Mouse (Mus musculus): ENCODE results near the gene Mmp25. TPM values are rescaled to one million over a fixed set of nuclear protein-coding genes. Genes with fewer than 3 reads are reported as not detected.

The Mmp25 gene
- total and polyA plus RNA-seq, 2 experiments from 2014 or later = 0.66 to 1.0 TPM

DNA sequence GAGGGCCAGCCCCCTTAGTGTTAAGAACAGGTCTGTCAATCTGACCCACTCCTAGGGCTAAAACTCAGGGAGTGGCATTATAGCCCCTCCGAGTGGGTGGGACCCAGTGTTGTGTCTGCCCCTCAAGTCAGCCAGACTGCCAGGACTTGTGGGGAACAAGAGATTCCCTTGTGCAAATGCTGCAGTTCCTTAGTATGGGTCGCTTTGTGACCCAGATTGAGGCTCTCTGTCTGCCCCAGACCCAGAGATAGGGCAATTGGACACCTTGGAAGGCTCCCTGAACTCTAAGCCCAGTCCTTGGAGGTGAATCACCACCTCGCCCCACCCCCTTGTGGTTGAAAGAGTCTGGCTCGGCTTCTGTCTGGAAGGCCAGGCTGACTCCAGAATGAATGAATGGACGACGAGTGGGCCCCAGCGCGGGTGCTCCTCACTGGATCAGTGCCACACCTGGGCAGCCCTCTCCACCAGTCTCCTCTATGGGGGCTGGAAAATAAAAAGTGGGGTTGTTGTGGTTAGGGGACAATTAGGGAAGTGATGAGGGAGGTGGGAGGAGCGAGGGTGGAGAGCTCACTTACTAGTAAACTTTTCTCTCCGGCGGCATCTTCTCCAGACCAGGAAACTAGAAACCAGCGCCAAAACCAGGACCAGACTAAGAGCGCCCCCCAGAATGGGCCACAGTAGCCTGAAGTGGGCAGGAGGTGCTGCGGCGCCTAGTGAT lies 30.6 kb upstream of the Mmp25 start:
- Histone ChIP-seq H3K9me3 (ENCODE audit: low read length) (no peaks in the 10 kb centered on the region), H3K4me2 (ENCODE audit: low read depth, low read length, poor library complexity, severe bottlenecking) (peak overlapping the region; percentile 96), H3K4me3 (ENCODE audit: low read depth, low read length) (peak overlapping the region; percentile 43; the same call in 1 of the 2 replicates), H3K27me3 (ENCODE audit: insufficient read depth, low read length) (peaks cover 20% of the 10 kb centered on the region), H3K9ac (replicated peaks; ENCODE audit: low read length, poor library complexity, severe bottlenecking) (no peak overlapping the region; the same call in 1 of the 2 replicates), H3K36me3 (ENCODE audit: insufficient read depth, low read length) (no peaks in the 10 kb centered on the region), H3K27ac (ENCODE audit: low read depth, low read length) (no peak overlapping the region), H3K4me1 (ENCODE audit: insufficient read depth, low read length) (peaks cover 19% of the 10 kb centered on the region)
- 20% methylated on average over 15 of the region's 15 CpGs for WGBS
- peak; percentile 27; the same call in 1 of the 2 replicates for TF ChIP-seq CTCF (IDR thresholded peaks at IDR 0.05)
- ATAC-seq (ENCODE audit: low FRiP score) = no peak
- DNase-seq (ENCODE audit: low spot score) = no peak

DNA sequence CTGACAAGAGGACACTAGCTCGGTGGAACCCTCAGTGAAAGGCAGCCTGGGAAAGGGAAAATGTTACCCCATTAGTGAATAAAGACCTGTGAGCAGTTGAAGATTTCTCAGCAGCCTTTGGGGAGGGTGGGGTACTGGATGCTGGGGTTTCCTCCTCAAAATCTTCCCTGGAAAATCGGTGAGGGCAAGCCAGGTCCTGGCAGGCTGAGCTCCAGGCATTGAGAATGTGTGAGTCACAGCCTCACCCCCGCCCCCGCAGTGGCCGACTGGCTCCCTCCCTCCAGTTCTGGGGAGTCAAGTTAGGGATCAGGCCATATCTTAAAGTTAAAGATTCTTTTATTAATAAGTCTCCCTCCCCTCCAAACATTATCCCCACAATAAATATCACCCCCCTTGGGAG lies 30.1 kb upstream of the Mmp25 start:
- Histone ChIP-seq H3K36me3 (ENCODE audit: insufficient read depth, low read length) (no peaks in the 10 kb centered on the region), H3K4me2 (ENCODE audit: low read depth, low read length, poor library complexity, severe bottlenecking) (peak overlapping the region; percentile 79; the same call in 1 of the 2 replicates), H3K4me1 (ENCODE audit: insufficient read depth, low read length) (peaks cover 19% of the 10 kb centered on the region), H3K27ac (ENCODE audit: low read depth, low read length) (no peak overlapping the region), H3K9me3 (ENCODE audit: low read length) (no peaks in the 10 kb centered on the region), H3K4me3 (ENCODE audit: low read depth, low read length) (peak overlapping the region; percentile 59; the same call in 1 of the 2 replicates), H3K27me3 (ENCODE audit: insufficient read depth, low read length) (peaks cover 14% of the 10 kb centered on the region), H3K9ac (replicated peaks; ENCODE audit: low read length, poor library complexity, severe bottlenecking) (no peak overlapping the region)
- no peak for DNase-seq (ENCODE audit: low spot score)
- ATAC-seq (ENCODE audit: low FRiP score) = no peak
- WGBS = 55% methylated on average over 5 of the region's 5 CpGs
- no peak for TF ChIP-seq CTCF (IDR thresholded peaks at IDR 0.05)

DNA sequence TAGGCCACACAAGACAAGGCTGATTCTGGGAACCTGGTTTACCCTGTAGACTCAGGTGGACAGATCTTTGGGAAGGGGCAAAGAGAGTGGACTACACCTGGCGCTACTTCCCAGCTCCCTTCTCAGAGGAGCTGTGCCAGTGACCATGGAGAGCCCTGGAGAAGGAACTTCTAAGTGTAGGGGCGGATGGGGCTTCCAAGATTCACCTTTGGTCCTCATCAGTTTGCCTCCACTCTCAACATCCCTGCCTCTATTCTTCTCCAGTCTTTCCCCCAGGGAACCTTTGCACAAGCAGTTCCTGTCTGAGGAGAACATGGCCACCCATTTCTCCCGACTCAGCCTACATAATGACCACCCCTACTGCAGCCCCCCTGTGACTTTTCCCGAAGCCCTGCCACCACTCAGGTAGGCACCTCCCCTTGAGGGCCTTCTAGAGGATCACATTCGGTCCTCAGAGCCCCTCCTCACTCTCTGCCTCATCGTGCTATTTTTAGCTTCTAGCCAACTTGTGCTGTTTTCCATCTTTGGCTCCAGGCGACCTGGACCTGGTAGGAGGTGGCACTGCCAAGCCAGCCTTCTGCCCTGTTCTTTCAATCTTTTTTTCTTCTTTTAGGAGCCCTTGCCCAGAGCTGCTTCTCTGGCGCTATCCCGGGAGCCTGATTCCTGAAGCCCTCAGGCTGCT lies 29.3 kb upstream of the Mmp25 start:
- Histone ChIP-seq H3K4me3 (ENCODE audit: low read depth, low read length) (peak overlapping the region; percentile 59), H3K4me2 (ENCODE audit: low read depth, low read length, poor library complexity, severe bottlenecking) (peak overlapping the region; percentile 79), H3K36me3 (ENCODE audit: insufficient read depth, low read length) (peaks cover 4% of the 10 kb centered on the region), H3K9me3 (ENCODE audit: low read length) (no peaks in the 10 kb centered on the region), H3K9ac (replicated peaks; ENCODE audit: low read length, poor library complexity, severe bottlenecking) (peak overlapping the region; percentile 69), H3K27me3 (ENCODE audit: insufficient read depth, low read length) (peaks cover 7% of the 10 kb centered on the region), H3K4me1 (ENCODE audit: insufficient read depth, low read length) (peaks cover 17% of the 10 kb centered on the region), H3K27ac (ENCODE audit: low read depth, low read length) (peak overlapping the region; percentile 72)
- DNase-seq (ENCODE audit: low spot score) = no peak
- no peak for ATAC-seq (ENCODE audit: low FRiP score)
- no peak for TF ChIP-seq CTCF (IDR thresholded peaks at IDR 0.05)
- WGBS = 34% methylated on average over 9 of the region's 9 CpGs

DNA sequence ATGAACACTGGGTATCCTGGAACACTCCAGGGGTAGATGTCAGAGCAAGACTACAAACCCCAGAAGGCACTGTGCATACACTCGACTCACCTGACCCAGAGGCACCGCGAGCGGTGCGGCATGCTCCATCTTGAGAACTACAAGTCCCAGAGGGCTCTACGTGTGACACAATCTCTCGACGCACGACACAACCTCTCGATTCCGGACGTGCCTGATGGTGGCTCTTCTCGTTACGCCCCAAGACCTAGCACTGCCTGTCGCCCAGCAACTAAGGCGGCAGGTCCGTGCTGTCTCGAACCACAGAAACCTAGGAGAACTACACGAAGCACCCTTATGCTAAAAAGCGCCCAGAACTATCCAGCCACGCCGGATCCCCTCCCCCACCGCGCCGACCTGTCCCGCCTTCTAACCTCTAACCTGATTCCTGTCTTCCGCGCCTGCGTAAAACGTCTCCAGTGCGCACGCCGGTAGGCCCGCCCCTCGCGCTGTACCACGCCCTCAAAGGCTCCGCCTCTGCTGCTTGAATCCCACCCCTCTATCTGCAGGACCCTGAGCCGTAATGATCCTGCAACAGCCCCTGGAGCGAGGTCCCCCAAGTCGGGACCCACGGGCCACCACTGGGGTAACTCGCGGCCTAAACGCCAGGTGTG lies 28.5 kb upstream of the Mmp25 start, which contains the start of the genes Hcfc1r1 and Thoc6:
Hcfc1r1 (plus strand) TSS at position 173 of the 650 bp plus-strand sequence.
Thoc6 (minus strand) TSS at position 459 of the 650 bp plus-strand sequence.
- under 1% methylated on average over 44 of the region's 45 CpGs for WGBS
- Histone ChIP-seq H3K27ac (ENCODE audit: low read depth, low read length) (peak within 1 kb of the TSS; percentile 72), H3K27me3 (ENCODE audit: insufficient read depth, low read length) (peaks cover 2% of the 10 kb centered on the region; the same call in 1 of the 2 replicates), H3K9me3 (ENCODE audit: low read length) (no peaks in the 10 kb centered on the region), H3K4me3 (ENCODE audit: low read depth, low read length) (peak within 1 kb of the TSS; percentile 59), H3K36me3 (ENCODE audit: insufficient read depth, low read length) (peaks cover 12% of the 10 kb centered on the region), H3K4me2 (ENCODE audit: low read depth, low read length, poor library complexity, severe bottlenecking) (peak within 1 kb of the TSS; percentile 79), H3K4me1 (ENCODE audit: insufficient read depth, low read length) (peaks cover 16% of the 10 kb centered on the region), H3K9ac (replicated peaks; ENCODE audit: low read length, poor library complexity, severe bottlenecking) (peak within 1 kb of the TSS; percentile 69)
- ATAC-seq (ENCODE audit: low FRiP score) (peak; percentile 94), DNase-seq (ENCODE audit: low spot score) (peak; percentile 98)
- TF ChIP-seq CTCF (IDR thresholded peaks at IDR 0.05) = no peak; the same call in 1 of the 2 replicates

DNA sequence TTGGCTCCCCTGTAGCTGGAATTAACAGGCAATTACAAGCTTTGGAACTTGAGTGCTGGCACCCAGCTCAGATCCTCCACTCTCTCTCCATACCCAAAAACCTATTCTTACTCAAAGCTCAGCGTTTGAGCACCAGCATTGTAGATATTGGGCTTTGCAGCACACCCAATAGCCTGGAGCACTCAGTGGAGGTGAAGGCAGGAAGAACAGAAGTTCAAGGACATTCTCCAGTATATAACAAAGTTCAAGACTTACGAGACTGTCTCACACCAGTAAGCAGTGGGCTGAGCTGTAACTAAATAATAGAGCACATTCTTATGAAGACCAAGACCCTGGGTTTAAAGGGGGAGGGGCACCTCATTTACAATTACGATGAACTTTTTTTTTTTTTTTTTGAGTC lies 27.7 kb upstream of the Mmp25 start:
- Histone ChIP-seq H3K36me3 (ENCODE audit: insufficient read depth, low read length) (peaks cover 15% of the 10 kb centered on the region), H3K27me3 (ENCODE audit: insufficient read depth, low read length) (no peaks in the 10 kb centered on the region; the same call in 1 of the 2 replicates), H3K4me2 (ENCODE audit: low read depth, low read length, poor library complexity, severe bottlenecking) (peak overlapping the region; percentile 79), H3K9me3 (ENCODE audit: low read length) (no peaks in the 10 kb centered on the region), H3K4me1 (ENCODE audit: insufficient read depth, low read length) (peaks cover 16% of the 10 kb centered on the region), H3K4me3 (ENCODE audit: low read depth, low read length) (peak overlapping the region; percentile 59), H3K27ac (ENCODE audit: low read depth, low read length) (no peak overlapping the region), H3K9ac (replicated peaks; ENCODE audit: low read length, poor library complexity, severe bottlenecking) (no peak overlapping the region)
- no peak for ATAC-seq (ENCODE audit: low FRiP score)
- no peak for DNase-seq (ENCODE audit: low spot score)
- 59% methylated on average over 3 of the region's 3 CpGs for WGBS
- TF ChIP-seq CTCF (IDR thresholded peaks at IDR 0.05) = no peak
